Mouse (Mus musculus): ENCODE data around the gene Tlr3.

- TF ChIP-seq CTCF (IDR thresholded peaks at IDR 0.05; ENCODE audit: insufficient read depth, low read depth, low read length) (0 out of 2 replicates have a peak, but pooled peaks have one; percentile 17), POLR2A (IDR thresholded peaks at IDR 0.05; ENCODE audit: insufficient read depth, low read depth, low read length) (no peak)
These were observed 43.5 kb upstream of the Tlr3 start for GRCm38 (mm10) chr8:45454426-45454825.
